Mouse (Mus musculus): ENCODE results near the gene Alpk1.

GRCm38 (mm10) chr3:127628311-127629184 lies 151.8 kb downstream of the Alpk1 start:
- TF ChIP-seq POLR2A (IDR thresholded peaks at IDR 0.05; ENCODE audit: insufficient read depth, low read depth, low read length), result no peak
- TF ChIP-seq CTCF (IDR thresholded peaks at IDR 0.05; ENCODE audit: insufficient read depth, low read depth, low read length), result no peak

All from olfactory bulb, adult 2 months (tissue).